Mouse (Mus musculus): ENCODE results near the gene Lmbr1l. TPM values are rescaled to one million over a fixed set of nuclear protein-coding genes. Genes with fewer than 3 reads are reported as not detected.

Gene Lmbr1l
- polyA plus RNA-seq (2012; rRNA removed): 56.0 and 72.1 TPM in 2 replicates

- Histone ChIP-seq H3K4me1 (ENCODE audit: control insufficient read depth, insufficient read depth, low read length) (no peaks in the 10 kb centered on the region; the same call in 1 of the 2 replicates), H3K4me3 (replicated peaks; ENCODE audit: extremely low read depth, low read depth, low read length) (peak within 1 kb of the TSS; percentile 91)
- under 1% methylated on average over 77 of the region's 82 CpGs for WGBS
- DNase-seq: peak; percentile 99
- no peak for TF ChIP-seq CTCF (IDR thresholded peaks at IDR 0.05; ENCODE audit: insufficient read depth, low read length)
- peak; percentile 85; the same call in 1 of the 2 replicates for TF ChIP-seq POLR2A (IDR thresholded peaks at IDR 0.05; ENCODE audit: borderline replicate concordance, extremely low read depth, low read depth, low read length)
Observed at GRCm38 (mm10) chr15:98917538-98918498, at the start of gene Lmbr1l. TSS of gene Lmbr1l (minus strand) at chr15:98918231.

GRCm38 (mm10) chr15:98959531-98959930 lies 41.5 kb upstream of the Lmbr1l start:
- no peak for DNase-seq
- Histone ChIP-seq H3K4me3 (replicated peaks; ENCODE audit: extremely low read depth, low read depth, low read length) (no peak overlapping the region), H3K4me1 (ENCODE audit: control insufficient read depth, insufficient read depth, low read length) (no peaks in the 10 kb centered on the region)
- no peak for TF ChIP-seq CTCF (IDR thresholded peaks at IDR 0.05; ENCODE audit: insufficient read depth, low read length)
- TF ChIP-seq POLR2A (IDR thresholded peaks at IDR 0.05; ENCODE audit: borderline replicate concordance, extremely low read depth, low read depth, low read length): no peak
- 73% methylated on average over 3 of the region's 3 CpGs for WGBS

GRCm38 (mm10) chr15:98958901-98959420 lies 40.9 kb upstream of the Lmbr1l start:
- no peak for DNase-seq
- 90% methylated on average over 4 of the region's 4 CpGs for WGBS
- Histone ChIP-seq H3K4me3 (replicated peaks; ENCODE audit: extremely low read depth, low read depth, low read length) (no peak overlapping the region), H3K4me1 (ENCODE audit: control insufficient read depth, insufficient read depth, low read length) (peaks cover 1% of the 10 kb centered on the region; the same call in 1 of the 2 replicates)
- TF ChIP-seq POLR2A (IDR thresholded peaks at IDR 0.05; ENCODE audit: borderline replicate concordance, extremely low read depth, low read depth, low read length) (no peak), CTCF (IDR thresholded peaks at IDR 0.05; ENCODE audit: insufficient read depth, low read length) (no peak)

- DNase-seq: no peak
- WGBS: 67% methylated on average over 5 of the region's 5 CpGs
- no peak for TF ChIP-seq POLR2A (IDR thresholded peaks at IDR 0.05; ENCODE audit: borderline replicate concordance, extremely low read depth, low read depth, low read length)
- TF ChIP-seq CTCF (IDR thresholded peaks at IDR 0.05; ENCODE audit: insufficient read depth, low read length): no peak
- Histone ChIP-seq H3K4me1 (ENCODE audit: control insufficient read depth, insufficient read depth, low read length) (peaks cover 2% of the 10 kb centered on the region; the same call in 1 of the 2 replicates), H3K4me3 (replicated peaks; ENCODE audit: extremely low read depth, low read depth, low read length) (no peak overlapping the region)
Observed at GRCm38 (mm10) chr15:98957475-98957874, 39.4 kb upstream of the Lmbr1l start.

- Histone ChIP-seq H3K4me3 (replicated peaks; ENCODE audit: extremely low read depth, low read depth, low read length) (no peak overlapping the region), H3K4me1 (ENCODE audit: control insufficient read depth, insufficient read depth, low read length) (peaks cover 5% of the 10 kb centered on the region)
- WGBS: 97% methylated on average over 4 of the region's 4 CpGs
- TF ChIP-seq POLR2A (IDR thresholded peaks at IDR 0.05; ENCODE audit: borderline replicate concordance, extremely low read depth, low read depth, low read length) (no peak), CTCF (IDR thresholded peaks at IDR 0.05; ENCODE audit: insufficient read depth, low read length) (no peak)
- DNase-seq: no peak
Observed at GRCm38 (mm10) chr15:98956000-98956399, 38.0 kb upstream of the Lmbr1l start.

GRCm38 (mm10) chr15:98955324-98955723 lies 37.3 kb upstream of the Lmbr1l start:
- WGBS: 86% methylated on average over 4 of the region's 4 CpGs

GRCm38 (mm10) chr15:98954425-98955253 lies 36.6 kb upstream of the Lmbr1l start:
- no peak for DNase-seq
- peaks cover 5% of the 10 kb centered on the region for H3K4me1 ChIP-seq (ENCODE audit: control insufficient read depth, insufficient read depth, low read length)
- TF ChIP-seq POLR2A (IDR thresholded peaks at IDR 0.05; ENCODE audit: borderline replicate concordance, extremely low read depth, low read depth, low read length): no peak
- no peak for TF ChIP-seq CTCF (IDR thresholded peaks at IDR 0.05; ENCODE audit: insufficient read depth, low read length)
- H3K4me3 ChIP-seq (replicated peaks; ENCODE audit: extremely low read depth, low read depth, low read length): no peak overlapping the region
- WGBS: 57% methylated on average over 14 of the region's 14 CpGs

More at GRCm38 (mm10) chr15:98955324-98955723, 37.3 kb upstream of the Lmbr1l start:
- Histone ChIP-seq H3K4me1 (ENCODE audit: control insufficient read depth, insufficient read depth, low read length) (peaks cover 5% of the 10 kb centered on the region), H3K4me3 (replicated peaks; ENCODE audit: extremely low read depth, low read depth, low read length) (no peak overlapping the region)
- DNase-seq: no peak
- TF ChIP-seq POLR2A (IDR thresholded peaks at IDR 0.05; ENCODE audit: borderline replicate concordance, extremely low read depth, low read depth, low read length) (no peak), CTCF (IDR thresholded peaks at IDR 0.05; ENCODE audit: insufficient read depth, low read length) (no peak)

- H3K4me3 ChIP-seq (replicated peaks; ENCODE audit: extremely low read depth, low read depth, low read length): peak within 1 kb of the TSS; percentile 72
- peaks cover 5% of the 10 kb centered on the region for H3K4me1 ChIP-seq (ENCODE audit: control insufficient read depth, insufficient read depth, low read length)
- WGBS: 7% methylated on average over 28 of the region's 28 CpGs
- no peak for TF ChIP-seq CTCF (IDR thresholded peaks at IDR 0.05; ENCODE audit: insufficient read depth, low read length)
- peak; percentile 99 for TF ChIP-seq POLR2A (IDR thresholded peaks at IDR 0.05; ENCODE audit: borderline replicate concordance, extremely low read depth, low read depth, low read length)
- peak; percentile 85 for DNase-seq
Observed at GRCm38 (mm10) chr15:98953401-98954356, 35.6 kb upstream of the Lmbr1l start, which contains the start of the genes Gm49450 and Tuba1a. TSS of gene Gm49450 (minus strand) at chr15:98953551. TSS of gene Tuba1a (minus strand) at chr15:98953703.

All from lung, adult 2 months (tissue).